Mouse (Mus musculus) heart, embryonic 15.5 days (tissue): ENCODE results near the gene Zfp39. TPM values are rescaled to one million over a fixed set of nuclear protein-coding genes. Genes with fewer than 3 reads are reported as not detected.

Source experiments
- ATAC-seq: fragments of 200-750 bp; cut with Nextera tagmentation; replicated peaks from 2 replicates; pipeline ENCODE4 v1.8.0; 2017; ENCODE audit warnings: low read depth, moderate TSS enrichment; ENCODE audit not compliant: insufficient number of reproducible peaks, insufficient read depth, low FRiP score
- H3K27ac ChIP-seq: fragments of 300-500 bp; sonication (generic); 2 replicates; pipeline ENCODE4 v1.5.1; 2015; ENCODE audit warnings: mild to moderate bottlenecking, inconsistent platforms
- H3K27me3 ChIP-seq: fragments of 300-500 bp; sonication (generic); 2 replicates; pipeline ENCODE4 v1.6.1; 2015; ENCODE audit warnings: inconsistent platforms
- H3K36me3 ChIP-seq: fragments of 300-500 bp; sonication (generic); 2 replicates; pipeline ENCODE4 v1.6.1; 2015; ENCODE audit warnings: mild to moderate bottlenecking, inconsistent platforms
- H3K4me1 ChIP-seq: fragments of 300-500 bp; sonication (generic); replicated peaks from 2 replicates; pipeline ENCODE4 v1.6.1; 2015; ENCODE audit warnings: inconsistent platforms
- H3K4me2 ChIP-seq: fragments of 300-500 bp; sonication (generic); 2 replicates; pipeline ENCODE4 v1.6.1; 2015; ENCODE audit warnings: inconsistent platforms, mild to moderate bottlenecking, moderate library complexity
- H3K4me3 ChIP-seq: fragments of 300-500 bp; sonication (generic); 2 replicates; pipeline ENCODE4 v1.5.1; 2015; ENCODE audit warnings: mild to moderate bottlenecking, inconsistent platforms
- H3K9ac ChIP-seq: fragments of 300-500 bp; sonication (generic); 2 replicates; pipeline ENCODE4 v1.6.1; 2015; ENCODE audit warnings: mild to moderate bottlenecking, inconsistent platforms
- H3K9me3 ChIP-seq: fragments of 300-500 bp; sonication (generic); replicated peaks from 2 replicates; pipeline ENCODE4 v1.6.1; 2016; ENCODE audit warnings: inconsistent platforms
- WGBS: fragments of 180-500 bp; shearing (Covaris S2); methylation state at CpG from one replicate; pipeline ENCODE4 v1.1.7; 2015; ENCODE audit warnings: mixed read lengths; 5-methylcytosine and 5-hydroxymethylcytosine counted together
- polyA plus RNA-seq: library from polyadenylated mRNA; unstranded; fragments of >200 nt; fragmentation: Nextera tagmentation; extraction: Ambion mirVana; gene quantifications from 2 replicates; pipeline ENCODE4 v1.2.1, GENCODE M21; 2015

Gene Zfp39
- 3.1 and 4.4 TPM in 2 replicates for polyA plus RNA-seq

- Histone ChIP-seq H3K4me2 (peak within 1 kb of the TSS; percentile 86), H3K4me3 (peak within 1 kb of the TSS; percentile 80), H3K27ac (peak within 1 kb of the TSS; percentile 92), H3K9me3 (no peaks in the 10 kb centered on the region), H3K36me3 (peaks cover 18% of the 10 kb centered on the region), H3K9ac (peak within 1 kb of the TSS; percentile 71), H3K4me1 (peaks cover 13% of the 10 kb centered on the region), H3K27me3 (no peaks in the 10 kb centered on the region)
- WGBS = under 1% methylated on average over 40 of the region's 40 CpGs
- ATAC-seq = peak; percentile 96
Observed at GRCm38 (mm10) chr11:58903511-58904409, at the start of gene Zfp39. Zfp39 (minus strand) TSS chr11:58904225.

DNA sequence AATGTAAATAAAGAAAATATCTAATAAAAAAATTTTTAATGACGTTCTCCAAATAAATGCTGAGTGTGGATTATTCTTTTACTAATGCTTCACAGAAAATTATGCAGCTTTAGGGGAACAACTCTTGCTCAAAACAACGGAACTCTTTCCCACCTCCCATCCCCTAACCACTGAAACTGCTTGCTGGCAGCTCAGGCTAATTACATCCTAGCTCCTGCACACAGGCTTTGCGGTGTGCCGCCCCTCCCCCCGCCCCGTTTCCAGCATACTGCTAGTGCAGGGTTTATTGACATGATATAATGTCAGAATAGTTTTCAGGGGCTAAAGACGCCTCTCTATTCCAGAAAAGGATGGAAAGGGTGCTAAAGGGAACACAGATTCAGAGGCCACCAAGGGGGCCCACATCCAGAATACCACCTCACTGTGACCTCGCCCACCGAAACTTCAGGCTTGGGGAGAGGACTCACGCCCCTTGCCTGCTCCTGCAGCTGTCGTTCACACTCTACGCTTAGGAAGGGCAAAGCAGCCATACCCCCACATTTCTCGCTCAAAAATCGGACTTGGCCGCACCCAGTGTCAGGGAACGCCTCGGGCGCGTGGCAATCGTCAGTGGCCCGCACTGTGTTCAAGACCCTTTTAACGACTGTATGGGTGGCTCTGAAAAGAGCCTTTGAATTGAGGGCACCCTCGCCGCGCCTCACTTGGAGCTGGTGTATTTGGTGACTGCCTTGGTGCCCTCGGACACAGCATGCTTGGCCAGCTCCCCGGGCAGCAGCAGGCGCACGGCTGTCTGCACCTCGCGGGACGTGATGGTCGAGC, 49.5 kb upstream of the Zfp39 start:
- H3K27me3 ChIP-seq = peaks cover 16% of the 10 kb centered on the region
- H3K4me1 ChIP-seq = peaks cover 42% of the 10 kb centered on the region
- H3K9me3 ChIP-seq = no peaks in the 10 kb centered on the region
- H3K36me3 ChIP-seq = 0 out of 2 replicates have a peak, but pooled peaks cover 4% of the 10 kb centered on the region
- ATAC-seq = peak; percentile 8
- H3K4me3 ChIP-seq = peak overlapping the region; percentile 86
- peak overlapping the region; percentile 100 for H3K27ac ChIP-seq
- under 1% methylated on average over 33 of the region's 33 CpGs for WGBS
- peak overlapping the region; percentile 77 for H3K9ac ChIP-seq
- peak overlapping the region; percentile 94 for H3K4me2 ChIP-seq

DNA sequence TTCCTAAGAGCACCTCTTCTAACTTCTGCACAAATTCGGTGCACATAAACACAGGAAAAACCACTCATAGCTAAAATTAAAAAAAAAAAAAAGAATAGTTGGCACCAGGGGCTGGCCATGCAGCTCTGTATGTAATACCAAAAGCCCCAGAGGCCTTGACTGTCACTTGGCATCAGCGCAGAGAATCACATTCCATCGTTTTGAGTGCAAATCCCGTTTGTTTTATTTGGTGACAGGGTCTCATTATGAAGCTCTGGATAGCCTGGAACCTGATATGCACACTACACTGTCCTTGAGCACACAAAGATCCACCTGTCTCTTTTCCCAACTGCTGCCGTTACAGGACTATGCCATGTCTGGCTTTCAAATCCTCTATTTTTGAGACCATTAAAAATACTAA, 47.2 kb upstream of the Zfp39 start:
- Histone ChIP-seq H3K4me3 (no peak overlapping the region), H3K4me2 (no peak overlapping the region), H3K27me3 (peaks cover 23% of the 10 kb centered on the region), H3K27ac (no peak overlapping the region), H3K9ac (no peak overlapping the region), H3K36me3 (no peaks in the 10 kb centered on the region), H3K4me1 (peaks cover 33% of the 10 kb centered on the region), H3K9me3 (no peaks in the 10 kb centered on the region)
- no peak for ATAC-seq
- WGBS = 80% methylated on average over 5 of the region's 5 CpGs

- peaks cover 28% of the 10 kb centered on the region for H3K4me1 ChIP-seq
- H3K9ac ChIP-seq = peak overlapping the region; percentile 47
- peak overlapping the region; percentile 78; the same call in 1 of the 2 replicates for H3K27ac ChIP-seq
- H3K9me3 ChIP-seq = no peaks in the 10 kb centered on the region
- H3K27me3 ChIP-seq = peaks cover 23% of the 10 kb centered on the region
- H3K4me2 ChIP-seq = peak overlapping the region; percentile 77
- peak overlapping the region; percentile 49 for H3K4me3 ChIP-seq
- 18% methylated on average over 20 of the region's 20 CpGs for WGBS
- H3K36me3 ChIP-seq = no peaks in the 10 kb centered on the region
- no peak; the same call in 1 of the 2 replicates for ATAC-seq
Observed at GRCm38 (mm10) chr11:58949480-58950431, 45.7 kb upstream of the Zfp39 start.

DNA sequence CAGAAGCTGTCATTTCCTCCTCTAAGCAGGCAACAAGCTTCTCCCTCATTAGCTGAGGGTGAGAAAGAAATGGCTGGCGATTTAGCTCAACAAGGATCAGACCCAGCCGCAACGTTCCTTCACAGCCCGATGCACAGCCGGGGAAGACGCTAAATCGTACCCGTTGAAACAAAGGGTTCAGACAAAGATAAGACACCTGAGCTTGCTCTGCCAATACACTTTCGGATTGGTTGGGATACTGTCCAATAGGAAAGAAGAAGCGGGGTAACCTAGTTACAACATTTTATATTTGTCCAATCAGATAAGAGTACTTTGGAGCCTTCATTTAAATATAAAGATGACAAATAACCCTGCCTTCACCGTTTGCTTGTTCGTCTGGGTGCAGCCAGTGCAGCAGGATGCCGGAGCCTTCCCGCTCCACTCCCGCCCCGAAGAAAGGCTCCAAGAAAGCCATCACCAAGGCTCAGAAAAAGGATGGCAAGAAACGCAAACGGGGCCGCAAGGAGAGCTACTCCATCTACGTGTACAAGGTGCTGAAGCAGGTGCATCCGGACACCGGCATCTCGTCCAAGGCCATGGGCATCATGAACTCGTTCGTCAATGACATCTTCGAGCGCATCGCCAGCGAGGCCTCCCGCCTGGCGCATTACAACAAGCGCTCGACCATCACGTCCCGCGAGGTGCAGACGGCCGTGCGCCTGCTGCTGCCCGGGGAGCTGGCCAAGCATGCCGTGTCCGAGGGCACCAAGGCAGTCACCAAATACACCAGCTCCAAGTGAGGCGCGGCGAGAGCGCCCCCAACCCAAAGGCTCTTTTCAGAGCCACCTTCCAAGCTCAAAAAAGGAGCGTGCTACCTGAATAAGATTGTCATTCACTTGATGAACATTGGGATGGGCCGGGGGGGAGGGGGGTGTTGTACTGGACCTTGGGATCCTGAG, 44.8 kb upstream of the Zfp39 start, which contains the start of gene Hist3h2ba:
Gene Hist3h2ba, plus strand, starts transcription at position 379 of the 938 bp plus-strand sequence.
- Histone ChIP-seq H3K4me3 (peak within 1 kb of the TSS; percentile 49), H3K9me3 (no peaks in the 10 kb centered on the region), H3K27me3 (peaks cover 28% of the 10 kb centered on the region), H3K36me3 (no peaks in the 10 kb centered on the region), H3K9ac (peak within 1 kb of the TSS; percentile 47), H3K27ac (peak within 1 kb of the TSS; percentile 78), H3K4me2 (peak within 1 kb of the TSS; percentile 77), H3K4me1 (peaks cover 27% of the 10 kb centered on the region)
- under 1% methylated on average over 48 of the region's 48 CpGs for WGBS
- ATAC-seq = peak; percentile 81

DNA sequence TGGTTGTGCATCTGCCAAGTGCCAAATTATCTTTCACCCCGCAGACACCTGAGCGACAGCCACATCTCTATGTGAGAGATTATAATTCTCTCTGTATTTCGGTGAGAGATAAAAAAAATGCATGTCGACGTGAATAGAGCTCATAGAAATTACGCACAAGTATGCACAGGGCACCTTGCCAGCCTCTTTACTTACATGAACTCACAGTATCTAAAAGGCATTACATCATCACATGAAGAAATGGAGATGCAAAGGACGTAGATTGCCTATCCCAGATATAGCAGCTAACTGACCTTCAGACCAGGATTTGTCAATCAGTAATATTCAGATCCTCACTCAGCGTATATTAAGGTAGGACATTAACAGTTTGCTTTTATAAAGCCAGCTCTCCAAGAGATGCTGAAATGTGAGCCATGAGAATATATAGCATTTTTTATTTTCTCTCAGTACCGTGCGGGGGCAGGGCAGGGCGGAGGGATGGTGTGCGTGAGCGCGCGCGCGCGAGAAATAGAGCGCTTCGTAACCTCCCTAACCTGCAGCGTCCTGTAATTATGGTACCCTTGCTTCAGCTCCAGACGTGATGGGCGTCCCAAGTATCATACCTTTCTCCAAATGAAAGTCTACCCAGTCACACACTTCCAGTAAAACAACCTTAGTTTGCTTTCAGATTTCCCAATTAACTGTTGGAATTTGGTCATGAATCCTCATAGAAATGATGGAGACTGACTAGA, 43.9 kb upstream of the Zfp39 start:
- ATAC-seq = no peak
- Histone ChIP-seq H3K27me3 (peaks cover 32% of the 10 kb centered on the region), H3K36me3 (no peaks in the 10 kb centered on the region)

GRCm38 (mm10) chr11:58947306-58947705, 43.3 kb upstream of the Zfp39 start:
- no peaks in the 10 kb centered on the region for H3K36me3 ChIP-seq
- H3K27ac ChIP-seq = no peak overlapping the region
- H3K4me1 ChIP-seq = peaks cover 18% of the 10 kb centered on the region
- 74% methylated on average over 3 of the region's 3 CpGs for WGBS
- H3K27me3 ChIP-seq = peaks cover 36% of the 10 kb centered on the region
- no peaks in the 10 kb centered on the region for H3K9me3 ChIP-seq
- no peak overlapping the region for H3K4me3 ChIP-seq
- no peak overlapping the region for H3K9ac ChIP-seq
- ATAC-seq = no peak
- no peak overlapping the region for H3K4me2 ChIP-seq

More for the DNA sequence above, 43.9 kb upstream of the Zfp39 start:
- H3K4me1 ChIP-seq = peaks cover 19% of the 10 kb centered on the region
- peak overlapping the region; percentile 22 for H3K9ac ChIP-seq
- H3K9me3 ChIP-seq = no peaks in the 10 kb centered on the region
- peak overlapping the region; percentile 77 for H3K4me2 ChIP-seq
- peak overlapping the region; percentile 49 for H3K4me3 ChIP-seq
- 16% methylated on average over 23 of the region's 23 CpGs for WGBS
- peak overlapping the region; percentile 78 for H3K27ac ChIP-seq

GRCm38 (mm10) chr11:58944136-58944535, 40.1 kb upstream of the Zfp39 start:
- Histone ChIP-seq H3K9me3 (no peaks in the 10 kb centered on the region), H3K27ac (no peak overlapping the region), H3K4me3 (no peak overlapping the region), H3K27me3 (peaks cover 20% of the 10 kb centered on the region), H3K9ac (no peak overlapping the region), H3K4me1 (peaks cover 12% of the 10 kb centered on the region), H3K4me2 (no peak overlapping the region), H3K36me3 (no peaks in the 10 kb centered on the region)
- 66% methylated on average over 5 of the region's 5 CpGs for WGBS
- ATAC-seq = no peak

DNA sequence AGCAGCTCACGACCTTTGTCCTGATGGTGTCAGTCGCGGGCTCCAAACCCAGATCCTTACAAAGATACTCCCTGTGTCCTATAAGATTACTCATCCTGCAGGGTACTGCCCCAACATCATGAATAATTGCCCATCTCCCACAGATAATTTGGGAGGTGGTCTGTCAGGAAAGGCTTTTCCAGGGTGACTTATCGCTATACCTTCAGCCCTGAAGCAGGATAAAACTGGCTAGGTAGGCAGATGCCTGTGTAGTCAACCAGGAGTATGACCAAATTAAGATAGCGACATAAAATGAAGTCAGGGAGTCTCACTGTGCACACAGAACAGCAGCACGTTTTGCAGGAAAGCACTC, 35.0 kb upstream of the Zfp39 start:
- H3K4me2 ChIP-seq = peak overlapping the region; percentile 95
- H3K4me1 ChIP-seq = peaks cover 25% of the 10 kb centered on the region
- H3K9ac ChIP-seq = peak overlapping the region; percentile 8; the same call in 1 of the 2 replicates
- H3K27me3 ChIP-seq = peaks cover 11% of the 10 kb centered on the region
- 18% methylated on average over 6 of the region's 6 CpGs for WGBS
- no peak for ATAC-seq
- no peaks in the 10 kb centered on the region for H3K9me3 ChIP-seq
- peak overlapping the region; percentile 98 for H3K27ac ChIP-seq
- H3K4me3 ChIP-seq = peak overlapping the region; percentile 90
- peaks cover 21% of the 10 kb centered on the region for H3K36me3 ChIP-seq
